Mouse (Mus musculus) gastrocnemius, adult 18-20 months (tissue): ENCODE data around the gene Kpna3. TPM values are rescaled to one million over a fixed set of nuclear protein-coding genes. Genes with fewer than 3 reads are reported as not detected.
A peak's percentile ranks its signal among the peaks of the same experiment; 100 is the strongest.
"Not testable (repeated sequence)": the region's sequence is repeated elsewhere in the genome, so short reads cannot be mapped to it uniquely, and the experiment has no call there.

Experiments used
- DNase-seq: peaks from one replicate; pipeline ENCODE4 v3.0.0; 2021; ENCODE audit warnings: low spot score
- long read RNA-seq, 2 experiments: library from polyadenylated mRNA; stranded (forward); transcript quantifications; one replicate each; pipeline ENCODE4 v2.0.0; 2021
- total RNA-seq, 2 experiments: library from RNA; stranded (reverse); gene quantifications; 2 replicates each; pipeline ENCODE4 v1.2.3; 2021

Kpna3 gene
- 100 to 1,000 TPM; 122 TPM for total RNA-seq
- long read RNA-seq, experiment 1, full-length matches to known transcripts = 164 of 194 reads
- long read RNA-seq, experiment 1, partial matches to known transcripts = 10 of 194 reads
- long read RNA-seq, experiment 1, other reads (novel, unspliced or antisense) = 20 of 194 reads
- long read RNA-seq, experiment 2, full-length matches to known transcripts = 127 of 151 reads
- long read RNA-seq, experiment 2, partial matches to known transcripts = 23 of 151 reads
- long read RNA-seq, experiment 2, other reads (novel, unspliced or antisense) = 1 of 151 reads

- DNase-seq = peak; percentile 96
Observed at GRCm38 (mm10) chr14:61439661-61440559, at the start of gene Kpna3. Gene Kpna3 (minus strand): TSS chr14:61439874.

- no peak for DNase-seq
Observed at GRCm38 (mm10) chr14:61460365-61460764, 20.7 kb upstream of the Kpna3 start.

- no peak for DNase-seq
Observed at GRCm38 (mm10) chr14:61457468-61457867, 17.8 kb upstream of the Kpna3 start.

GRCm38 (mm10) chr14:61455571-61455970, 15.9 kb upstream of the Kpna3 start:
- DNase-seq = no peak

GRCm38 (mm10) chr14:61453032-61453431, 13.4 kb upstream of the Kpna3 start:
- no peak for DNase-seq

- no peak for DNase-seq
Observed at GRCm38 (mm10) chr14:61452481-61452880, 12.8 kb upstream of the Kpna3 start.

DNA sequence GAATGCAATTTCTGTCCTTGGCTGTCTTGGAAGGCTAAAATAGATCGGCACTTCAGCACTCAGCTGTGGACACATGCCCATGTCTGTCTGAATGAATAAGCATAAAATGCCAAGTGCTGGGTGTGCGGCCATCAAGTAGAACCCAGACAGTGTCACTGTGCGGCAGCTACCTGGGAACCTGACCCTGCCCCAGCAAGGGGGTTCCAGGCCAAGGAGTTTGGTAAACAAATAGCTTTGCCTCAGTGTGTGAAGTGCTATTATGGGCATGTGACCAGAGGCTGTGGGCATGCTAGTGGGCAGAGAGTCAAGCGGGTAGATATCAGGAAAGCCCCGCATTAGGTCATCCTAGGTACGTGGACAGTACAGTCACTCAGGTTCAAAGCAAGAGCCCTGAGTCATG, 8.1 kb upstream of the Kpna3 start:
- DNase-seq = peak; percentile 47

- DNase-seq = peak; percentile 28
Observed at GRCm38 (mm10) chr14:61439141-61439660, 473 bp downstream of the Kpna3 start.

- peak; percentile 15 for DNase-seq
Observed at GRCm38 (mm10) chr14:61438171-61438945, 1.3 kb downstream of the Kpna3 start.

DNA sequence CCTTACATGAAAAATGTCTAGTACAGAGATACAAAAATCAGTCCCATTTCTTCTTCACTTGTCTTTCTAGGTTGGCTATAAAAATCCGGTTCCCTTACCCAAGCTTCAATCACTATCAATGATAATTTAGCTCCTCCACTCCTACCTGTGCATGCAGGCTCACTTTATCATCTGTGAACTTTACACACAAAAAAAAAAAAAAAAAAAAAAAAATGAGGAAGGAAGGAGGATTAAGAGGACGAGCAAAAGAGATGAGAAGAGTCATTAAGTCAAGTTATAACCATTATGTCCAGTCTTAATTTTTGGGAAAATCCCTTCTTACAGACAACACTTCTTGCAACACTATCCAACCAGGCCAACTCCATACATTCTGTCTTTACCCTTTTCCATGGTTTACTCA, 2.8 kb downstream of the Kpna3 start:
- DNase-seq = no peak

GRCm38 (mm10) chr14:61428126-61428787, 11.4 kb downstream of the Kpna3 start:
- DNase-seq = no peak

DNA sequence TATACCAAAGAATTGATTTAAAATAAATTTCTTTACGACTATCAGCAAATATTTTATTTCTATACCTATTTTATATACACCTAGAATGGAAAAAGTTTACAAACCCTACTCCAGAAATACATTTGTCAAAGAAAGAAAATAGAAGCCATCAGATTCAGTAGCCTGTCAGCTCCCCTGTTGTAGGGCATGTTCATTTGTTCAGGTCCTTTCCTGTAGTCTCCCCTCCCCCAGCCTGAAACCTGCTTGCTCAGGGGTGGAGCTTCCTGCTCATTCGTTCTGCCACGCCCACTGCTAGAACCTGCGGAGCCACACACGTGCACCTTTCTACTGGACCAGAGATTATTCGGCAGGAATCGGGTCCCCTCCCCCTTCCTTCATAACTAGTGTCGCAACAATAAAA, 12.6 kb downstream of the Kpna3 start:
- not testable (repeated sequence) for DNase-seq

DNA sequence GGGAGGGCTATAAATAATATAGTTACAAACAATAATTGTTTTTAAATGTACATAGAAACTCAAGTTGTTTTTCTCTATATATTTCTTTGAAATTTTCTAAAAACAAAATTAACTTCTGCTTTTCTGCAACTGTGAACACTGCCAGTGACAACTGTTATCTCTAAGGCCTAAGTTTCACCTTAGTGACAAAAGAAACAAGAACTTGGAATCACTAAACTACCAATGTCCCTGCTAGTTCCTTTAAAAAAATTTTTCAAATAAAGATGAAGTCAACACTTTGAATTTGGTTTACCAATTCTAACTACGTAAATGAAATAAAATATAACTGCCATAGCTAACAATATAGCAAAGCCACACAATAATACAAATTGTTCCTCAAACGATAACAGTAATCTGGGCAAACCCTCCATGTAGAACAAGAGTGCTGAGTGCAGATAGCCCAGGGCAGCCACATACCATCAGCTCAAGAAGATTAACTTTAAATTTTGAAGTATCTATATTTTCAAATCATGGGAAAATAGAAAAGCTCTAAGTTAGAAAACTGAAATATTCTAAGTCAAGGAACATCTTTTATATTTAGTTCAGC, 14.5 kb downstream of the Kpna3 start:
- DNase-seq = no peak

DNA sequence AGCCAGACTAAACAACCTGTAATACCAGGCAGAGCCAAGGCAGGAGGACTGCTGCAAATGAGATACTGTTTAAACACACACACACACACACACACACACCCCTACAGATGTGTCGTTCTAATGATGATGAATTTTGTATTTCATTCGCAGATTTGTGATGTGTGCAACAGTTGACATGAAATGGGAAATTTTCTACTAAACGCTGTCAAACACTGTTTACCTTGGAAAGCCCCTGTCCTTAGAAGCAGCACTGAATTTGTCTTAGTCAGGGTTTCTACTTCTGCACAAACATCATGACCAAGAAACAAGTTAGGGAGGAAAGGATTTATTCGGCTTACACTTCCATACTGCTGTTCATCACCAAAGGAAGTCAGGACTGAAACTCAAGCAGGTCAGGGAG, 24.0 kb downstream of the Kpna3 start:
- no peak for DNase-seq

DNA sequence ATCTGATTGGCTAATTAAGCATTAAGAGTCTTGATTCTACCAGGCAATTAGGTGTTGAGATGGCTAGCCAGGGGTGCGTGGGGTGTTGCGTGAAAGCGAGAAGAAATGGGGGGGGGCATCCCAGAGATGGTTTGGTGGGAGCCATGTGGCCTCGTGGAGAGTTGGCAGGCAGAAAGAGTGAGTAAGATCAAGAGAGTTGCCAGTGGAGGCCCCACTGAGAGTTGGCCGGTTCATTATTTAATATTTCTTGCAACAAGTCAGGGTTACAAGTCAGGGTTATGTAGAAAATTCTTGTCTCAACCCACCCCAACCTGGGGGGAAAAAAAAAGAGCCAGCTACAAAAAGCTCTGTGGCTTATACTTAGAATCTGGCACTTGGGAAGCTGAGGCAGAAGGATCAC, 24.4 kb downstream of the Kpna3 start:
- DNase-seq = no peak

DNA sequence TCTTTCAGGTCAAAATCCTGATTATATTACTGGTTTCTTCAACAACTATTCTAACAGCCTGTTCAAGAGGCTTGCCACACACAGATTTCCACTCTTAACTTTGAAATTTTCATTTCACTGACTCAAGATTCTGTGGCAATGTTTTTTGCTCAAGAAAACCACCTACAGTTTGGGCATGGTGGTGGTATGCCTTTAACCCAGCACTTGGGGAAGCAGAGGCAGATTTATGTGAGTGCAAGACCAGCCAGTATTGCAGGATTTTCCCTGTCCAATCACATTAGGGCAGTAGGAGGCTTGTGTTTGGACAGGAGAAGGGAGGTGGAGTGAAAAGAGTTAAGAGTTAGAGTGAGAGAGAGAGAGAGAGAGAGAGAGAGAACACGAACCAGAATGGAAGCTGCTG, 24.9 kb downstream of the Kpna3 start:
- DNase-seq = no peak

DNA sequence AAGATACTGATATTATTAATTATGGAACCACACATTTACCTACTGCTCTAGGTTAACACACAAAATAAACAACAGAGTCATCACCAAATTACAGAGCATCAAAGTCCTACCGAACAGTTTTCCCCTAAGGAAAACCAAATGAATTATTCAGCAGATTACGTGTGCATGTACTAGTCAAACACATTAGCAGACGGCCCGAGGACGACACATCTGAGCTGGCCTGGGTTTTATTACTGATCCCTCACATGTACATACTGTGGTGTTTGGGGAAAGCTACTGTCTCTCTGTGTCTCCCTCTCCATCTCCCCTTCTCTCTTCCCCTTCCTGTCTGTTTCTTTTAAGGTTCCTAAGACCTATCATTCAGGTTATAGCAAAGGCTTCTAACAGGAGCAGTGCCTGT, 25.5 kb downstream of the Kpna3 start:
- DNase-seq = no peak

- DNase-seq = no peak
Observed at GRCm38 (mm10) chr14:61413686-61414085, 26.0 kb downstream of the Kpna3 start.

DNA sequence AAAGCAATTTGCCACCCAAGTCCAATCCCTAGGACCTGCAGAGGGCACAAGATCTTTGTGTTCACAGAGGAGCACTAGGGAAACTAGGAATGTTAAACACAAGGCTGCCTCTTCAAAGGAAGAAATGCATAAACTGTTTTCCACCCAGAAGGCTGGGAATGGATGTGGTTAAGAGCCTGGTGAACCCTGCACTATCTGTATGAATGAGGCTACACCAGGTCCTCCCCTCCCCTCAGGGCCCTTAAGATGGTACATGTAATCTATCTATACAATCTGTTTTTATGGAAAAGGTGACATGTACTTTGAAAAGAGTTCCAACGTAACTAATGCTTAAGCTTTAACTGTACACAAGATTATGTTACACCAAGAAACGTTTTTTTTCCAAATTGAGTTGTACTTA, 29.7 kb downstream of the Kpna3 start:
- DNase-seq = no peak

GRCm38 (mm10) chr14:61407055-61407454, 32.6 kb downstream of the Kpna3 start:
- DNase-seq = no peak

DNA sequence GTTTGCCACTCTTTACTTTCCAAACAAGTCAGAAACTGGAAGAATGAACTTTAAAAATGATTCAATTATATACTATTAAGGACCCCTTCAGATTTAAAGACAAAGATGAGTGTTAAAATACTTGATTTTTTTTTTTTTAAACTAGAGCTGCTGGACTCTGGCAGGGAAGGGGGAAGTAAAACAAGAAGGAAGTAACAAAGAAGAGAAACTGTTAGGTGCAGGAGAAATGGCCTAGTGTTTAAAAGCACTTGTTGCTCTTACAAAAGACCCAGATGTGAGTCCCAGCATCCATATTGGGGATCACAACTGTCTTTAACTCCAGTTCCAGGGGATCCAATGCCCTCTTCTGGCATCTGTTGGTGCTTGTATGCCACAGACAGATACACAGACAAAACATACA, 33.9 kb downstream of the Kpna3 start:
- DNase-seq = no peak
